Mouse (Mus musculus): ENCODE results near the gene Pla2g6.

- TF ChIP-seq CTCF (IDR thresholded peaks at IDR 0.05; ENCODE audit: control insufficient read depth, insufficient read depth, insufficient replicate concordance, low read depth, low read length) (no peak), POLR2A (IDR thresholded peaks at IDR 0.05; ENCODE audit: control insufficient read depth, low read depth, low read length) (no peak)
These were observed 23.4 kb downstream of the Pla2g6 start for GRCm38 (mm10) chr15:79304832-79305231.

All from testis, adult 2 months (tissue).